Mouse (Mus musculus) ES-Bruce4 (cell line): ENCODE measurements around the gene Osbpl6.

Experiments used
- CTCF ChIP-seq: IDR thresholded peaks from one replicate; pipeline ENCODE4 v1.8.1; 2011; ENCODE audit warnings: low read depth, low read length
- POLR2A ChIP-seq: IDR thresholded peaks from one replicate; pipeline ENCODE4 v1.8.1; 2011; ENCODE audit warnings: low read length; ENCODE audit not compliant: insufficient read depth

- peak; percentile 70 for TF ChIP-seq CTCF
- TF ChIP-seq POLR2A = no peak
Observed at GRCm38 (mm10) chr2:76369821-76370655, 36.3 kb upstream of the Osbpl6 start, which contains the start of gene Rbm45.
